Mouse (Mus musculus) spleen, postnatal 36 days (tissue): ENCODE measurements at regions not wholly inside any gene's neighbourhood (a gene's known extent, or its start where the extent isn't known, plus 50 kb on each side); places are given as distances from the start of the nearest gene placed in this dataset.
"Not testable (repeated sequence)": the region's sequence is repeated elsewhere in the genome, so short reads cannot be mapped to it uniquely, and the experiment has no call there.

Experiments used
- DNase-seq, 2 experiments: peaks; one replicate each; pipeline ENCODE4 v3.0.0; 2022; ENCODE audit warnings: low spot score in 2 of 2, mixed read lengths in 1 of 2

DNA sequence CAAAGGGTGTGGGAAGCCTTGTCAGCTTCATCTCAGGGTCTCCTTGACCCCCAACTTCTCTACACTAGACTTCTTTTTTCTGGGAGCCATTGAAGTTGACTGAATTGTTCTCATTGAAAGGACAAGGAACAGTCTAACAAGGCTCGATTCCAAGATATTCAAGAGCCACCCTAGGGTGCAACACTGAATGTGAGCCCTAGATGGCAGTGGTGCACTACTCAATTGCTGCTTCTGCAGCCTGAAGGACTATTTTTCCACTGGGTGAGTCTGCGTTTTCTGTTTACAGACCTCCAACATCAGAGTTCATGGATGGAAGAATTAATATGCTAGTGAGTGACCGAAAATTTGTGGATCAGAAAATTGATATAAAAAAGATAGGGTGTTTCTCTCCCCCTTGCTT lies 161.5 kb downstream of the Hpcal1 start:
- DNase-seq = not testable (repeated sequence)

DNA sequence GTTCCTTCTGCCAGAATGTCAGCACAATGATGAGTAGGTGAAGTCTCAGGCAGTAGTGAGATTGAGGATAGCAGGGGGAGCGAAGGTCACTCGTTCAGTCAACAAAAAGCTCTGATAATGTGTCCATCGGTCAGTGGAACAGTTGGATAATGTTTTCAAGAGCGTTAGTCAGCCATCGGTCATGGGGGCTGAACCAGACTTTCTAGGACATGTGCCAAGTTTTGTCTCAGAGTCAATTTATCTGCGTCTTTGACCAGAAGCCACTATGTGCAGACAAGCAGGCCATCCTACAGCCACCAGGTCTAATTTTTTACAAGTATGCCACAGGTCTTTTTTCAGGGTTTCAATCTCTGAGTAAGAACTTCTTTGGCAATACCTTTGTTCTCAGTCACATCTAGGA lies 181.8 kb downstream of the Hpcal1 start:
- not testable (repeated sequence) for DNase-seq

DNA sequence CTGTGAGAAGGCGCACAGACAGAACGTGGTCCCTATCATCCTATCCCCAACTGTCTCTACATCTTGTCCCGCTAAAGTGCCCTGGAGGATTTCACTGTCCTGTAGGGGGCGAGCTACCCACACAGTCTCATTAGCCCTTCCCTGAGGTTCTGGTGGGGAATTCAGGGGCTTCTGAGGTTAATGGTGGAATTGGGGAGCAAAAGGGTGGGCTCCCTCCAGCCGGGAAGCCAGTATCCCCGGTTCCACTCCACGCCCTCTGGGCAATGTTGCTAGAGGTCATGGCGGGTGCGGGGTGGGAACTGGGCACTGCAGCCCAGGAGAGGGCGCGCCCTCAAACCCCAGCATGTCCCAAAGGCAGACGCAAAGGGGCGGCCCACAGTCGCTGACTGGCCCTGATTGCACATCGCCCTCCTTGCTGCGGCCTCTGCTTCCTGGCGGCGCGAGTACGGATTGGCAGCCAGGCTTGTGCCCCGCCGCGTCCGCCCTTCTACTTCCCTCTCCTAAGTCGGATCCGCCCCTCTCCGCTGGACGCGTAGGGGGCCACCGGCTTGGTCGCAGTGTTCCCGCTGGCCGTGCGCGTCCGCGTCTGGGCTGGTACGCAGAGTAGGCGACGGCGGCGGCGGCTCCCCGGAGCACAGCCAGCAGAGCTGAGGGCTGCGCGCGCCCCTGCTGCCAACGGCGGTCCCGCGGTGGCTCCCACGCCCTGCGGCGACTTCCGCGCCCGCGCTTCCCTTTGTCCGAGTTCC lies 190.9 kb downstream of the Hpcal1 start:
- peak; percentile 82 to 83 for DNase-seq

DNA sequence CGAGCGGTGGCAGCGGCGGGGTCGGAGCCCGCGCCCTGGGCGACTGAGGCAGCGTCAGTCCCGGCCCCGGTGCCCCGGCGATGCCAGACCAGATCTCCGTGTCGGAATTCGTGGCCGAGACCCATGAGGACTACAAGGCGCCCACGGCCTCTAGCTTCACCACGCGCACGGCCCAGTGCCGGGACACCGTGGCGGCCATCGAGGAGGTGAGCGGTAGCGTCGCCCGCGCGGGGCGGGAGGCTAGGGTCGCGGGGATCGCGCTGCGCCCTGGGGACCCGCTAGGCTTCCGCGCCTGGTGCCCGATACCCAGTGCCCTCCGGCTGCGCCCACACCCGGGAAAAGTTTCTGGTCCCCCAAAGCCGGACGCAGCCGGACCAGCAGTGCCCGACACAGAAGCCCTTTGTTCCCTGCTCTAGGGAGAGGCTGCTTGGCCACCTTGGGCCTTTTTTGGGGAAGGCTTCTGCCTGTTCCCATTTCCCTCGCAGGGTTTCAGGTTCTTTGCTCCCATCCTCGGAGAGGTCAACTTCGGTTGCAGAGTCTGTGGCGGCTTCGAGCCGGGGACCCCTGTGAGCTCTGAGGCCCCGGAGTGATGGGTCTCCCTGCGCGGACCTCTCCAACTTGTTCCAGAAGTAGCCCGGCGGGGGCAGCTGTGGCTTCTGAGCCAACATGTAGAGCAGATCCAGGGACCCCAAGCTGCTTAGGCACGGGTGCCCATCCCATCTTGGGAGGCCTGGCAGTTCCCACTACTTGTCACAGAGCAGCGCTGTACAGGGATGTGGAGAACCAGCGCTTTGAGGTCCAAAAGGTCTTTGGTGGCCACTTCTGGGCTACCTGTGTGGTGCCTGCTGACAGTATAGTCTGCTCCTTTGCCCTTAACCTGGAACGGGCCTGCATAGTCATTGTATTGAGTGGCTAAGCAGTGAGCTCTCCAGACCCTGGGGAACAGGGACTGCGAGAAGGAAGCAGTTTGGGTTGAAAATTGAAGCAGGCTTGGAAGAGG lies 191.8 kb downstream of the Hpcal1 start:
- not testable (repeated sequence) for DNase-seq

DNA sequence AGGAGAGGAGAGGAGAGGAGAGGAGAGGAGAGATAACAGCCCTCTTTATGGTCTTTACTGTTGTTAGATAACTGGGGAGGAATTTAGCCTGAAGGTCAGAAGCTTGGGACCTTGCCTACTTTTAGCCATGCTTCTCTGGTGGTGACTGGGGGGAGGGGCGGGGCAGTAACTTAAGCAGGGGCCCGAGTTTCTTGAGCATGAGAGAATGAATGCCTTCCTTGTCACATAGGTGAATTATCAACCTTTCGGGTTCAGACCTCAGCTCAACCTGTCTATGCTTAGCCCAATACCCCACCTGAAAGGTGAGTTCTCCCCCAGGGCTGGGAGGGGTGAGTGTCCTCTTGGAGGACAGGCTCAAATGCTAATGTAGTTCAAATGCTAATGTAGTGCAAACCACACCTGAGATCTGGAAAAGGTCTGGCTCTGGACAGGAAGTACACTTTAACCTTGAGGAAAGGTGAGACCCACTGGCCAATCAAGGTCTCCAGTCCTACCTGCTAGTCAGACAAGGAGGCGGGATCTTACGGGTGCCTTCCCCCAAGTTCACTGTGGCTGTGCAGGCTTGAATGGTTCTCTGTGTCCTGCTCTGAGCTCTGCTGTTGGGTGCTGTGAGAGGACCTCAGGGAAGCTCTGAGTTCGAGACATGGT lies 201.1 kb downstream of the Hpcal1 start:
- DNase-seq = not testable (repeated sequence)

DNA sequence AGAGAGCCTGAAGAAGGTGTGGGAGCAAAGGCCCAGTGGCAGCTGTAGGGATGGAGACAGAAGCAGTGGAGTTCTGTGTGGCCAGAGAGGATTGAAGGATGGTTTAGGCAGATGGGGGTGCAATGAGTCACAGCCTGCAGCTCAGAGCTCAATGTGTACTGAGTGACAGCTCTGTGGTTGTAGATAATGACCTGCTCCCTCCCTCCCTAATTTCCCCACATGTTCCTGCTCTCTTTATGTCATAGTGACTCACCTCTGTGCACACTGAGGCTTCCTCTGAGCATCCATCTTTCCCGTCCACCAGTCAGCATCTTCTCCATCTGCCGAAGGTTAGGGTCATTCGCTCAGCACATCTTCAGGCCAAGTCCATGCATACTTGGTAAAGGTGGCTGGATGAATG lies 222.4 kb downstream of the Hpcal1 start:
- DNase-seq = not testable (repeated sequence)
